Mouse (Mus musculus) embryonic fibroblast, embryonic 13.5 days (primary cell): ENCODE measurements around the gene Alpk1.

Experiments
- CTCF ChIP-seq: IDR thresholded peaks from 2 replicates; pipeline ENCODE4 v1.5.1; 2011; ENCODE audit warnings: mild to moderate bottlenecking, control low read depth, low read length, moderate library complexity, borderline replicate concordance; ENCODE audit not compliant: insufficient read depth
- POLR2A ChIP-seq: IDR thresholded peaks from 2 replicates; pipeline ENCODE4 v1.6.1; 2011; ENCODE audit warnings: low read depth, mild to moderate bottlenecking, control low read depth, low read length, moderate library complexity

DNA sequence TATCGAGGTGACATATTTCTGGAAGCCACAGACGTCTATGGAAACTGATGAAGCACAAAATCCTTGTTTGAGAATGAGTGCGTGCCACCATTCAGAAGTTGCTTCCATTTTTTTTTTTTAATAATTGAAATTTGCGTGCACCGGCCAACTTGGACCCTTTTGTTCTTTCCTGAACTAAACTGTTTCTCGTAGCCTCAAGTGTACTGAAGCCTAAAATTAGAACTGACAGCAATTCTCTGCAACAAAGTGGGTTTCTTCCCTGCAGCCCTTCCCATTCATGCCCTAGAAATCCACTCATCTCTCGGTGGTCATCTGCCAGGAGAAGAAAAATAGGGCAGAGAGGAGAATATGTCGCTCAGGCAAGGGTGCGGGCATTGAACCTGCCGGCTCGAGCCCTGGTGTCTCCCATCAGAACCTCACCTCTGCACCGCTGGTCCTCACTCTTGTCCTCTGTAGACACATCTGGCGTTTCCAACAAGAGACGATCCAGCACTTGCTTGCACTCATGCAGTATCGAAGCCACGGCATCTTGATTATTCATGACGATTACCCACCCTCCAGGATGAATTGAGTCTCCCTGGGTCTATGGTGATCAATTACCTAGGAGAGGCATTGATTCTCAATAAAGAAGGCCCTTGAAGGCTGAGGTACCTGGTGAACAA is 51.3 kb downstream of the Alpk1 start:
- no peak for TF ChIP-seq CTCF
- TF ChIP-seq POLR2A: no peak
